Mouse (Mus musculus) hematopoietic stem cell, adult 5-6 weeks (primary cell): ENCODE data around the gene Fbxl13. TPM values are rescaled to one million over a fixed set of nuclear protein-coding genes. Genes with fewer than 3 reads are reported as not detected.
"Not testable (repeated sequence)": the region's sequence is repeated elsewhere in the genome, so short reads cannot be mapped to it uniquely, and the experiment has no call there.

ENCODE experiments used
- ATAC-seq, 2 experiments: fragments of 125-278 bp in 1 of 2; replicated peaks in 1 of 2; 2 replicates each; pipeline ENCODE4 v1.8.0; 2016 to 2017; ENCODE audit warnings: inconsistent platforms in 2 of 2, mild to moderate bottlenecking in 2 of 2, moderate number of reproducible peaks in 2 of 2, low read depth in 1 of 2, moderate TSS enrichment in 1 of 2; ENCODE audit not compliant: low FRiP score in 2 of 2, poor library complexity in 2 of 2, severe bottlenecking in 2 of 2, insufficient read depth in 1 of 2, low TSS enrichment in 1 of 2
- total RNA-seq: library from RNA; stranded (forward); fragments of 172-1452, 232-1000 nt; gene quantifications from 2 replicates; pipeline ENCODE4 v1.2.3, GENCODE M21; 2017

The Fbxl13 gene
- total RNA-seq, 1 experiment from 2014 or later: not detected

- no peak for ATAC-seq
Measured at GRCm38 (mm10) chr5:21599961-21600360, 45.5 kb downstream of the Fbxl13 start.

- ATAC-seq: not testable (repeated sequence)
Measured at GRCm38 (mm10) chr5:21599536-21599935, 45.9 kb downstream of the Fbxl13 start.

DNA sequence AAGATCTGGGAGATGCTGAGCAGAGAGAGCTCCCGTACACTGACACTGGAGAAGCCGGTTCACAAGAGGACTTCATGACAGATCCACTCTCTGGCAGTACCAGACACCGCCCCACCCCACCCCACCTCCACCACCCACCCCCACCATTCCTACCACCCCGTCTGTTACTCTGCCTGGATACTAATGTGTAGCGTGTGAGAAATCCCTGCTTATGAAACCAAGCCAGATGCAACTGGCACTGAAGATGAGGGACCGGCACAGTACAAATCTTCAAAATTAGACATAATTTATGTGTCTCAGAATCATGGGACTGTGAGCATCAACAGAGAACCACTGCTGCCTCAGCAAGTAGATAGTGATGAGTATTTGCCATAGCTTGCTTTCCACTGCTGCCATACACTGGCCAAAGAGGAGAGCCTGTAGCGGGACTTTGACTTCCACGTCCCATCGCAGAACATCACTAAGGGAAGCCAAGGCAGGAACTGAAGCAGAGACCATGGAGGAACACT lies 52.2 kb downstream of the Fbxl13 start:
- no peak for ATAC-seq

DNA sequence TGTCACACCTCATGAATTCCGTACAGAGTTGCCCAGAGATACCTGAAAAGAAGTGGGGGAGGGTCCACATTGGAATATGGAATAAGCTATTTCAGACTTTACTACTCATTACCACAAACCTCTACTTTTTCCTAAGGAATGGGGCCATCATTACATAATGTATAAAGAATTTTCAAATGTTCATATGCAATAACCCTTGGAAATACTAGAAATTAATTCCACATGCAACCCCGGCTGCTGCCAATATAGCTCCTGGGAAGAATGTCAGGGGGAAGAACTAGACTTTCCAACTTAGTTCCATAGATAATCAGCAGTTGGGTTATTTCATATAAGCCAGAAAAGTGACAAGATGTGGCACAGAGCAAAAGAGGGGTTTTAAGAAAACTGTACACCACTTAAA lies 53.3 kb downstream of the Fbxl13 start:
- ATAC-seq: no peak

- ATAC-seq: no peak
Measured at GRCm38 (mm10) chr5:21588220-21588619, 57.2 kb downstream of the Fbxl13 start.

- ATAC-seq: no peak
Measured at GRCm38 (mm10) chr5:21587683-21588082, 57.8 kb downstream of the Fbxl13 start.

DNA sequence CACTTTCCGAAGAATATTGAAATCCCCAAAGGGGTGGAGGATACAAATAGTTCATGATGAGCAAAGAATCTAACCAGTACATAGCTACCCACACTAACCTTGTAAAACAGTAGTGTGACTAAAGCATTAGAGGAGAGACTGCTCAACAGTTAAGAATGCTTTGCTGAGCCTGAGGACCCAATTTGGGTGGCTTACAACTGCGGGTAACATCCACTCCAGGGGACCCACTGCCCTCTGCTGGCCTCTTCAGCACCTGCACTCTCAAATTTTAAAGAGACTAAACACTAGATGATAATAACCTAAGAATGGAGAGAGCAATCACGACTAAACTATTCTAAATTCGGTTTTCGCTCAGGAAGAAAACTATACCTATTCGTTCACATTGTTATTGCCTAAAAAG lies 58.7 kb downstream of the Fbxl13 start:
- ATAC-seq: peak; percentile 69 to 72

- ATAC-seq: no peak
Measured at GRCm38 (mm10) chr5:21578136-21578535, 67.3 kb downstream of the Fbxl13 start.

GRCm38 (mm10) chr5:21575210-21575550 lies 70.3 kb downstream of the Fbxl13 start:
- ATAC-seq: no peak

GRCm38 (mm10) chr5:21574386-21575209 lies 70.8 kb downstream of the Fbxl13 start:
- no peak for ATAC-seq

DNA sequence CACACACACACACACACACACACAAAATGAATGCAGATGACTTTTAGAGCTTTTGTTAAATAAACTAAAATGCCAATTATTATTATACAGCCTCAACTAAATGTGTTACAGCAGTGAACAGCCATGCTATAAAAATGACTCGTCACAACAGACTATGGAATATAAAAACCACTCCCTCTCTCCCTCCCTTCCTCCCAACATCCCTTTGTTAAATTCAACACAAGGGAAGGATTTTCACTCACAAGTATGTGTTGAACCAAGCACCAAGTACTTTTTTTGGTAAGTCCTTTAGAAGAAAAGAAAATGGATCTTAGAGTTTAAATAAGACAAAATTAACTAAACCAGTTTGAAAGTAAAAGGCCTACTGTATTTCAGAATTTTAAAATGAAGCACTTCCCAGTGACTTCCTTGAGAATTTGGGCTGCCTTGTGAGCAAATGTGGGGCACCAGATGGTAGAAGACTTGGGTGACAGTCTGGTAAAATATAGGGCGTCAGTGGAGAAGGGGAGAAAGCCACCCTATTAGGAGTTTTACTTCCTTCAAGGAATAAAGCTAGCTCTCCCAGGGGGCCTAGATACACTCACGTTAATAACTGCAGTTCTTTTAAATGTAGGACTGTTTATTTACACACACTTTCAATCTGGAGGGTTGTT lies 72.5 kb downstream of the Fbxl13 start:
- no peak for ATAC-seq

DNA sequence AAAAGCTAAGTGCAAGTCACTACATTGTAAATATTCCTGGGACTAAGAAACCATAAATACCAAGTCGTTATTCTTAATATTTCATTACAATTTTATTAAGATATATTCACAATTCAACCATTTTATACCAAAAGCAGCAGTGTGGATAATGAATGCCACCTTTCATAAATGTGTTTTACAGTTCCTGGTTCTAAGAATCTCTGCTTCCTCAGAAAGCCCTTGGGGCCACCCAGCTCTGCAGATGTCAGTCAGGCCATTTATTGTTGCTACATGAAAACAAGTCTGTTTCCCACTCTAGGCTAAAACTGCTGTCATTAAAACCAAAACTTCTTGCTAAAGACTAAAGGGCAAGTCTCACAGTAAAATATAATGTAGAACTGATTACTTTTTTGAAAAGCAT lies 77.7 kb downstream of the Fbxl13 start:
- no peak for ATAC-seq

DNA sequence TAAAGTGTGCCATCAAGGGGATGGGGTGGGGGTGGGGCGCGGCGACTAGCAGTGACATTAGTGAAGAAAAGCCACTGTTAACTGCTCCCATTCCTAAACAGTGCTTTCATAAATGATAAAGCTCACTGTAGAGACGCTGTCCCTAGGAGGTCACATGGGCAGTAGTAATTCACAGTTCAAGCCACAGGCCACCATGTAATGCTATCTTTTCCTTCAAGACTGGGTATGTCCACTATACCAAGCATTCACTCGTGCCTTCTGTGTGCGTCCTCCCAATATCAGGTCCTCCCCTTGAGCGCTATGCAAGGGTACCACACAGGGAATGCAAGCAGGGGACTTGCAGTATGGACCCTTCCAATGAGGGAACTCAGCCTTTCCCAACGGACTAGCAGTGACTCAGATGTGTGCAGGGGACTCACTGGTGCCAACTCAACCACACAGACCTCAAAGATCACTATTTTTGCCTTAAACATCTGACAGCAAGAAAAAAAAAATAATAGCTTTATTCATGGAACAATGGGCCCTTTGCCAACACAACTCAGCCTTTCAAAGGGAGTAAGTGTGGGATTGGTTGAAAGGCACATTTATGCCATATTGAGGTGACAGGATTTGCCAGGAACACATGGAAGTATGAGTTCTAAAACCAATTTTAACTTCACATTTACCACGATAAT lies 79.9 kb downstream of the Fbxl13 start:
- no peak for ATAC-seq

DNA sequence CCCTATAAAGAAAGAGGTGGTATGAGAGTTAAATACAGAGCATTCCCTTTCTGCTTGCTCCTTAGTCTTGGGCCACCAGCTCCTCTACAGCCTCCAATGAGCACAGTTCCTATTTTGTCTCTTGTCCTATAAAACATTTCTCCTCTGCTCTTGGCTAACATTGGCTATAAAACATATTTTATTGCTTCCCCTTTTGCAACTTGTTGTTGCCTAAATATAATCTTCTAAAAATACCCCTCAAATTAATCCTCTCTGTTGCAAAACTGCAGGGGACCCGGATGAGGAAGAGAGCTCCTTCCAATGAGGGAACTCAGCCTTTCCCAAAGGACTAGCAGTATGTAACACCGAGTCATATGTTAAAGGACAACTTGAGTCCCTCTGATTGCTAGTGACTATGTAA lies 81.5 kb downstream of the Fbxl13 start:
- ATAC-seq: peak; percentile 61 to 71

DNA sequence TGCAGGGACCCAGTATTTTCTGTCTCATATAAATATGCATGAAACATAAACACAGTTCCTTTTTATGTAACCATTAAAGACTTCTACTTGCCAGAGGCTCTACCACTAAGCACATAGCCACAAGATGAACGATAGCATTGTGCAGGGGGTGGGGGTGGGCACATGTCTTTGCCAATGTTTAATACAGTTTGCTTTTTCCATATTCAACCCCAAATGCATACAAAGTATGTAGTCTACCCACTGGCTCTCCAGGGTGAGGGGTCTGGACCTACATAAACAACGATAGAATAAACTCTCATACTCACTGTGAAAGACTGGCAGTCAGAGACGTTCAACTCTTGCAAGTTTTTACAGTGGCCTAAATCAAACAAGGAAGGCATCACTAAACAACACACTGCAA lies 88.9 kb downstream of the Fbxl13 start:
- no peak for ATAC-seq

DNA sequence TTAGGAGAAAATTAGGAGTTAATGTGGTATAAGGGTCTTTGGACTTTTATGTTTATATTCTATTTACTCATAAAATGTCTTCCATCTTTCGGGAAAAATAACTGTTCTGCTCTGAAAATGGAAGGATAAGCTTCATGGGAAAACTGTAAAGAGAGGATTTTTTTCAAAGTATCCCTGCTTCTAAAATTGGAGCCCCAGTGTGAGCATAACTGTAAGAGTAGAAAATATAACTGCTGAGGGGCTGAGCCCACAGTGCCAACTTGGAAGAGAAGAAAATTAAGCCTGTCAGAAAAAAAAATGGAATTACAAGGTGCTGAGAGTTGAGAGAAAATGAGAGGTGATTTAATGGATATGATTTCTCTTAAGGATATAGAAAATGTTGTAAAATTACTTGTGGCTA lies 90.7 kb downstream of the Fbxl13 start:
- ATAC-seq: no peak

GRCm38 (mm10) chr5:21553685-21554084 lies 91.7 kb downstream of the Fbxl13 start:
- ATAC-seq: no peak

- ATAC-seq: peak; percentile 48 to 67; a peak in 2 of 4 replicates
Measured at GRCm38 (mm10) chr5:21547005-21547404, 98.4 kb downstream of the Fbxl13 start.
